In the genomic region with DNA sequence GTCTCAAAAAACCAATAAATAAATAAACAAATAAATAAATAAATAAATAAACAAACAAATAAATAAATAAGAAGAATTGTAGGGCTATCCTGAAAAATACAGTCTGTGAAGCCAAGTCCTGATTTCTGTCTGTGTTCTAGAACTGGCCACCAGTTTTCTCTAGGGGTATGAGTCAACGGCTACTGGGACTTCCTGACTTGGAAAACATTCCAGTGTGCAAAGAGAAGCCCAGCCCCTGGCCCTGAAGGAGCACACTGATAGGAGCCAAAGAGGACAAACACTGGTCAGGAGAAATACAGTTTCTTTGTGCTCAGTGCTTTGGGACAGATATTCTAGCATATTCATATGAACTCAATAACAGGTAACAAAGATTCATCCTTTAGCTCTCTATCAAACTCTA, we compare ENCODE assay signal across 19 mouse cellular contexts.
DNase-seq lines count a peak whose midpoint lies in the region.
"Had no signal": no experiment of that assay in that cellular context is flagged by ENCODE, and none has a peak within 500 bp of the region (broad histone marks: within the 10 kb centered on the region; RNA-seq: fewer than 3 reads in every experiment).

No protein-coding gene starts in this region.

- H3K27ac ChIP-seq in heart, embryonic 10.5 days: no peak overlapping the region
- H3K27ac ChIP-seq: embryonic facial prominence, embryonic 13.5 days; forebrain, embryonic 10.5 days; hindbrain, embryonic 15.5 days; limb, embryonic 12.5 days; liver, embryonic 14.5 days; stomach, embryonic 15.5 days had no signal

- peak; percentile 98 for DNase-seq in heart, adult 11 months
- no peak for DNase-seq in heart, embryonic 10.5 days (ENCODE audit: low spot score)
- peak; percentile 31 for DNase-seq in Muller cell, postnatal 12 days (ENCODE audit: inconsistent ontology term)
- DNase-seq in gastrocnemius, adult 8-10 months (ENCODE audit: low spot score in 2 of 2): peak; percentile 51 to 69
- peak; percentile 69 to 76 for DNase-seq in heart, postnatal 10 days
- no peak for DNase-seq in kidney, adult 11 months
- DNase-seq in right cerebral cortex, postnatal 10 days (ENCODE audit: low spot score in 2 of 2): no peak
- no peak for DNase-seq in MN1 (ENCODE audit: low spot score)
- DNase-seq: cerebellum, adult 9-11 months; kidney, adult 8-10 months; layer of hippocampus, adult 9-11 months; retina, postnatal 1 day had no signal

- no peak overlapping the region for H3K4me3 ChIP-seq in heart, embryonic 10.5 days
- H3K4me3 ChIP-seq: embryonic facial prominence, embryonic 13.5 days; forebrain, embryonic 10.5 days; hindbrain, embryonic 15.5 days; limb, embryonic 12.5 days; megakaryocyte, embryonic 14.5 days; stomach, embryonic 15.5 days had no signal

- H3K4me1 ChIP-seq in heart, embryonic 10.5 days: no peaks in the 10 kb centered on the region
- H3K4me1 ChIP-seq: forebrain, embryonic 10.5 days; hindbrain, embryonic 15.5 days; limb, embryonic 12.5 days; stomach, embryonic 15.5 days had no signal

- H3K27me3 ChIP-seq in heart, embryonic 10.5 days (ENCODE audit: insufficient read depth, poor library complexity, severe bottlenecking): no peaks in the 10 kb centered on the region
- H3K27me3 ChIP-seq: embryonic facial prominence, embryonic 13.5 days; hindbrain, embryonic 15.5 days; limb, embryonic 12.5 days; megakaryocyte, embryonic 14.5 days; stomach, embryonic 15.5 days had no signal

- WGBS in heart, embryonic 10.5 days: 63% methylated on average over 1 of the region's 1 CpGs

- intact Hi-C loops in heart, postnatal 10 days (cut with DNase I): no loop called here

- no peaks in the 10 kb centered on the region for H3K36me3 ChIP-seq in heart, embryonic 10.5 days
- H3K36me3 ChIP-seq: embryonic facial prominence, embryonic 13.5 days; forebrain, embryonic 10.5 days; hindbrain, embryonic 15.5 days; limb, embryonic 12.5 days; stomach, embryonic 15.5 days had no signal

- no peaks in the 10 kb centered on the region for H3K9me3 ChIP-seq in heart, embryonic 10.5 days
- H3K9me3 ChIP-seq: embryonic facial prominence, embryonic 13.5 days; forebrain, embryonic 10.5 days; hindbrain, embryonic 15.5 days; limb, embryonic 12.5 days; megakaryocyte, embryonic 14.5 days; stomach, embryonic 15.5 days had no signal

Comparison
In these comparisons a context has a peak if more than half of its experiments do, and no peak if none do; other contexts are left out.
1. DNase-seq: peak in heart, adult 11 months (single experiment), Muller cell, postnatal 12 days (single experiment), gastrocnemius, adult 8-10 months (2 of 2) and heart, postnatal 10 days (2 of 2); none in heart, embryonic 10.5 days (single experiment), kidney, adult 11 months (single experiment), right cerebral cortex, postnatal 10 days (0 of 2) and MN1 (single experiment).